Mouse (Mus musculus) CH12.LX (cell line): Measurements from ENCODE around the gene Hectd1. TPM values are rescaled to one million over a fixed set of nuclear protein-coding genes. Genes with fewer than 3 reads are reported as not detected.

Experiments used
- DNase-seq: peaks from one replicate; pipeline ENCODE4 v3.0.0-alpha.2; 2013; ENCODE audit errors: extremely low read depth
- H3K27ac ChIP-seq: 2 replicates; pipeline ENCODE4 v1.5.1; 2012; ENCODE audit warnings: low read depth, mild to moderate bottlenecking, control low read depth, moderate library complexity; ENCODE audit not compliant: insufficient read depth
- H3K27me3 ChIP-seq: replicated peaks from 2 replicates; pipeline ENCODE3; 2012; ENCODE audit warnings: inconsistent platforms
- H3K36me3 ChIP-seq, 2 experiments: replicated peaks in 1 of 2; 2 replicates each; pipeline versions ENCODE3 to v1.6.1; 2012; ENCODE audit warnings: inconsistent platforms in 1 of 2, low read length in 1 of 2, mild to moderate bottlenecking in 1 of 2, mixed read lengths in 1 of 2, moderate library complexity in 1 of 2; ENCODE audit not compliant: control insufficient read depth in 1 of 2, insufficient read depth in 1 of 2
- H3K4me1 ChIP-seq, 2 experiments: 2 replicates each; pipeline ENCODE4 v1.6.1; 2012; ENCODE audit warnings: inconsistent platforms in 1 of 2, moderate library complexity in 1 of 2; ENCODE audit not compliant: insufficient read depth in 2 of 2, control insufficient read depth in 1 of 2
- H3K4me2 ChIP-seq: 2 replicates; pipeline ENCODE4 v1.6.1; 2012; ENCODE audit warnings: low read depth, mild to moderate bottlenecking, control low read depth; ENCODE audit not compliant: poor library complexity, insufficient read depth, severe bottlenecking
- H3K4me3 ChIP-seq, 3 experiments: fragments of 150-350 bp in 1 of 3; sonication (generic) in 1 of 3; replicated peaks in 1 of 3; 2 replicates each; pipeline versions ENCODE3 to v1.5.1; 2011 to 2012; ENCODE audit warnings: low read depth in 2 of 3, low read length in 2 of 3, mild to moderate bottlenecking in 2 of 3, moderate library complexity in 2 of 3, control low read depth in 1 of 3, improper control_type of control experiment in 1 of 3, inconsistent platforms in 1 of 3, mixed read lengths in 1 of 3; ENCODE audit not compliant: poor library complexity in 1 of 3
- H3K79me2 ChIP-seq: replicated peaks from 2 replicates; pipeline ENCODE4 v1.6.1; 2012; ENCODE audit warnings: mild to moderate bottlenecking, moderate library complexity; ENCODE audit not compliant: control insufficient read depth, poor library complexity, insufficient read depth, severe bottlenecking; ENCODE audit errors: extremely low read depth
- H3K9ac ChIP-seq: 2 replicates; pipeline ENCODE4 v1.6.1; 2012; ENCODE audit warnings: low read depth, mild to moderate bottlenecking, control low read depth, moderate library complexity; ENCODE audit not compliant: insufficient read depth
- H3K9me3 ChIP-seq: replicated peaks from 2 replicates; pipeline ENCODE3; 2012; ENCODE audit warnings: low read length, inconsistent platforms, mixed read lengths
- CHD2 ChIP-seq: IDR thresholded peaks from 2 replicates; pipeline ENCODE4 v1.6.1; 2011; ENCODE audit warnings: low read length, improper control_type of control experiment
- E2F4 ChIP-seq: IDR thresholded peaks from 2 replicates; pipeline ENCODE4 v1.6.1; 2011; ENCODE audit warnings: low read depth, low read length, improper control_type of control experiment; ENCODE audit not compliant: insufficient replicate concordance
- EP300 ChIP-seq: IDR thresholded peaks from 2 replicates; pipeline ENCODE4 v1.6.1; 2011; ENCODE audit warnings: low read length, improper control_type of control experiment
- ETS1 ChIP-seq: conservative IDR thresholded peaks from 2 replicates; pipeline ENCODE4 v1.6.1; 2012; ENCODE audit warnings: low read depth, mild to moderate bottlenecking, inconsistent platforms, low read length, improper control_type of control experiment, moderate library complexity
- JUN ChIP-seq: IDR thresholded peaks from 2 replicates; pipeline ENCODE4 v1.6.1; 2011; ENCODE audit warnings: low read depth, mild to moderate bottlenecking, low read length, improper control_type of control experiment, moderate library complexity; ENCODE audit not compliant: insufficient read depth
- KAT2A ChIP-seq: IDR thresholded peaks from 2 replicates; pipeline ENCODE4 v1.6.1; 2012; ENCODE audit warnings: low read length, improper control_type of control experiment, inconsistent platforms; ENCODE audit not compliant: insufficient replicate concordance
- MAFK ChIP-seq: IDR thresholded peaks from 2 replicates; pipeline ENCODE4 v1.6.1; 2011; ENCODE audit warnings: low read length, improper control_type of control experiment; ENCODE audit not compliant: insufficient replicate concordance
- MXI1 ChIP-seq: IDR thresholded peaks from 2 replicates; pipeline ENCODE4 v1.6.1; 2011; ENCODE audit warnings: mild to moderate bottlenecking, low read depth, low read length, improper control_type of control experiment
- NELFE ChIP-seq: IDR thresholded peaks from 2 replicates; pipeline ENCODE4 v1.6.1; 2011; ENCODE audit warnings: low read depth, low read length, improper control_type of control experiment
- NRF1 ChIP-seq: IDR thresholded peaks from 2 replicates; pipeline ENCODE4 v1.6.1; 2014; ENCODE audit warnings: low read depth, mild to moderate bottlenecking, inconsistent platforms, low read length, improper control_type of control experiment, moderate library complexity
- PAX5 ChIP-seq: IDR thresholded peaks from 2 replicates; pipeline ENCODE4 v1.6.1; 2012; ENCODE audit warnings: low read length, inconsistent platforms, mixed read lengths
- POLR2A ChIP-seq: IDR thresholded peaks from 2 replicates; pipeline ENCODE4 v1.6.1; 2011; ENCODE audit warnings: low read depth, mild to moderate bottlenecking, improper control_type of control experiment, low read length
- POLR2AphosphoS2 ChIP-seq: IDR thresholded peaks from 2 replicates; pipeline ENCODE4 v1.6.1; 2011; ENCODE audit warnings: low read depth, low read length, improper control_type of control experiment
- RAD21 ChIP-seq: IDR thresholded peaks from 2 replicates; pipeline ENCODE4 v1.6.1; 2011; ENCODE audit warnings: low read depth, mild to moderate bottlenecking, low read length, improper control_type of control experiment, moderate library complexity
- SMC3 ChIP-seq: IDR thresholded peaks from 2 replicates; pipeline ENCODE4 v1.6.1; 2011; ENCODE audit warnings: low read depth, low read length, improper control_type of control experiment
- TCF12 ChIP-seq: IDR thresholded peaks from 2 replicates; pipeline ENCODE4 v1.6.1; 2014; ENCODE audit warnings: low read depth, mild to moderate bottlenecking, inconsistent platforms, low read length, improper control_type of control experiment
- UBTF ChIP-seq: IDR thresholded peaks from 2 replicates; pipeline ENCODE4 v1.6.1; 2012; ENCODE audit warnings: low read depth, mild to moderate bottlenecking, inconsistent platforms, low read length, improper control_type of control experiment, moderate library complexity
- USF1 ChIP-seq: IDR thresholded peaks from 2 replicates; pipeline ENCODE4 v1.6.1; 2014; ENCODE audit warnings: low read depth, mild to moderate bottlenecking, inconsistent platforms, low read length, improper control_type of control experiment
- USF2 ChIP-seq: conservative IDR thresholded peaks from 2 replicates; pipeline ENCODE4 v1.6.1; 2011; ENCODE audit warnings: low read depth, low read length, improper control_type of control experiment
- ZC3H11A ChIP-seq: IDR thresholded peaks from 2 replicates; pipeline ENCODE4 v1.6.1; 2012; ENCODE audit warnings: low read depth, mild to moderate bottlenecking, inconsistent platforms, low read length, improper control_type of control experiment
- ZKSCAN1 ChIP-seq: IDR thresholded peaks from 2 replicates; pipeline ENCODE4 v1.6.1; 2012; ENCODE audit warnings: low read depth, inconsistent platforms, low read length, improper control_type of control experiment, borderline replicate concordance
- ZMIZ1 ChIP-seq: IDR thresholded peaks from 2 replicates; pipeline ENCODE4 v1.6.1; 2012; ENCODE audit warnings: low read depth, mild to moderate bottlenecking, inconsistent platforms, low read length, improper control_type of control experiment
- ZNF384 ChIP-seq: IDR thresholded peaks from 2 replicates; pipeline ENCODE4 v1.6.1; 2012; ENCODE audit warnings: low read depth, low read length, improper control_type of control experiment, inconsistent platforms
- dilution Hi-C: fragments of 300-500 bp; cut with MboI; formaldehyde crosslinking; loops from 2 replicates; pipeline ENCODE4 v1.14.3; 2020; ENCODE audit warnings: low sequenced_read_pairs; ENCODE audit not compliant: extremely low pct_unique_long_range_greater_than_20kb, extremely low pct_ligation_motif_present
- in situ Hi-C: fragments of 300-500 bp; cut with MboI; formaldehyde crosslinking; loops from 3 replicates; pipeline ENCODE4 v1.14.3; 2019; ENCODE audit warnings: low sequenced_read_pairs, low pct_ligation_motif_present, low pct_unique_long_range_greater_than_20kb, mixed read lengths
- polyA plus RNA-seq: library from polyadenylated mRNA; unstranded; fragments of >175 nt; gene quantifications from 2 replicates; pipeline ENCODE4 v1.2.1, GENCODE M21; 2012; ENCODE audit warnings: low read depth; ENCODE audit not compliant: insufficient read length
- total RNA-seq, 2 experiments: library from RNA; depleted of rRNA; stranded (reverse); fragments of 300-350 nt in 1 of 2; fragments of >200 nt in 1 of 2; gene quantifications; 2 replicates each; pipeline ENCODE4 v1.2.3; 2012 to 2014

Hectd1 gene
- total and polyA plus RNA-seq, 3 experiments, result 36.2 to 42.3 (median 41.4) TPM

GRCm38 (mm10) chr12:51835219-51835618 is 5.9 kb upstream of the Hectd1 start:
- H3K4me1 ChIP-seq, result peaks cover 7 to 20% of the 10 kb centered on the region in 2 experiments; a peak in 2 of 4 replicates
- H3K4me2 ChIP-seq, result no peak overlapping the region
- H3K9ac ChIP-seq, result no peak overlapping the region
- H3K27ac ChIP-seq, result no peak overlapping the region
- dilution Hi-C loops, result no loop called here
- no peak for TF ChIP-seq CHD2
- no peak for TF ChIP-seq PAX5
- TF ChIP-seq ZMIZ1, result no peak
- TF ChIP-seq POLR2A, result no peak
- TF ChIP-seq KAT2A, result no peak
- TF ChIP-seq MXI1, result no peak
- no peak for TF ChIP-seq RAD21
- TF ChIP-seq ZKSCAN1, result no peak
- TF ChIP-seq ETS1, result no peak
- TF ChIP-seq ZC3H11A, result no peak
- no peak for TF ChIP-seq MAFK
- no peak for TF ChIP-seq E2F4
- TF ChIP-seq UBTF, result no peak
- no peak for TF ChIP-seq ZNF384
- TF ChIP-seq TCF12, result no peak
- no peak for TF ChIP-seq NELFE
- TF ChIP-seq NRF1, result no peak
- TF ChIP-seq, all 38 proteins: peak for 0
- in situ Hi-C loops, result no loop called here
- Histone ChIP-seq H3K9me3 (no peaks in the 10 kb centered on the region), H3K79me2 (0 out of 2 replicates have a peak, but pooled peaks cover 4% of the 10 kb centered on the region), H3K4me3 (no peak overlapping the region), H3K27me3 (no peaks in the 10 kb centered on the region), H3K36me3 (peaks cover 0 to 5% of the 10 kb centered on the region in 2 experiments)
- no peak for DNase-seq

- in situ Hi-C loops (no loop called here), dilution Hi-C loops (no loop called here)
- Histone ChIP-seq H3K36me3 (peaks cover 3 to 10% of the 10 kb centered on the region in 2 experiments), H3K4me2 (no peak overlapping the region), H3K4me1 (peaks cover 11 to 28% of the 10 kb centered on the region in 2 experiments), H3K4me3 (no peak overlapping the region), H3K27ac (no peak overlapping the region), H3K9ac (no peak overlapping the region), H3K27me3 (no peaks in the 10 kb centered on the region), H3K9me3 (no peaks in the 10 kb centered on the region), H3K79me2 (peaks cover 24% of the 10 kb centered on the region)
- DNase-seq, result no peak
- TF ChIP-seq UBTF, result no peak
- TF ChIP-seq MXI1, result no peak
- TF ChIP-seq KAT2A, result no peak
- TF ChIP-seq NELFE, result no peak
- TF ChIP-seq NRF1, result no peak
- no peak for TF ChIP-seq EP300
- no peak for TF ChIP-seq POLR2AphosphoS2
- no peak for TF ChIP-seq USF2
- TF ChIP-seq MAFK, result no peak
- no peak for TF ChIP-seq USF1
- TF ChIP-seq SMC3, result no peak
- TF ChIP-seq JUN, result no peak
These were observed 2.6 kb upstream of the Hectd1 start for GRCm38 (mm10) chr12:51831931-51832330.
